Mouse (Mus musculus) central nervous system, embryonic 18 days (tissue): ENCODE measurements around the gene Gas6. TPM values are rescaled to one million over a fixed set of nuclear protein-coding genes. Genes with fewer than 3 reads are reported as not detected.

Experiments
- polyA plus RNA-seq: library from polyadenylated mRNA; depleted of rRNA; stranded (reverse); fragments of >200 nt; gene quantifications from 2 replicates; pipeline ENCODE4 v1.2.3, GENCODE M21; 2012; rRNA removed

Gas6 gene
- 52.8 and 58.1 TPM in 2 replicates for polyA plus RNA-seq

DNA sequence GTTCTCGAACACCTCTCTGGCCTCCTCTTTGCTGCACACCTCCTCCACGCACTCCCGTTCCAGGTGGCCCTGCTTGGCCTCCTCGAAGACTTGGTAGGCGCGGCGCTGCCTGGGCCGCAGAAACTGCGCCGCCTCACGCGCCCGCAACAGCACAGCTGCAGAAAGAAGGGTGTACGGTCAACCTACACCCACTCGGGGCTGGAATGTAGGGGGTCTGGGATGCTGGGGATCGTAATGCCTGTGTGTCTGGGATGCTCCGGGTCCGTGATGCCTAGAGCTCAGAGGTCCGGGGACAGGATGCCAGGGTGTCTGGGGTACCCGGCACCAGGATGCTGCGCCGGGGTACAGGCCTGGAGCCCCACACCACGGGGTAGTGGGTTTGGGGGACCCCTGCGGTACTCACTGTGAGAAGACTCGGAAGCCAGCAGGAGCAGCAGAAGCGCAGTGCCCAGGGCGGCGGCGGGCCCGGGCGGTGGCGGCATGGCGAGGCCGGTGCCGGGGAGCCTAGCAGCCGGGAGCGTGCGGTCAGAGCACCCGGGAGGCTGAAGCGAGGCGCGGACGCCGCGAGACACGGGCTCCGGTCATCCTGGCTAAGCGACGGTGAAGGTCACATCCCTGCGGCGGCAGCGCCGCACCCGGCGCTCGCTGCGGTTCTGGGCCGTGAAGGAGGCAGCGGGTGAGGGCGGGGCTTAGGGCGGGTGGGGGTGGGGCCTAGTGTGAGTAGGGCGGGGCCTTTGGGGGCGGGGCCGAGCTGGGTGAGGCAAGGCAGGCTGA lies at the start of gene Gas6:
TSS of gene Gas6 (minus strand) at position 633 of the 774 bp plus-strand sequence.

DNA sequence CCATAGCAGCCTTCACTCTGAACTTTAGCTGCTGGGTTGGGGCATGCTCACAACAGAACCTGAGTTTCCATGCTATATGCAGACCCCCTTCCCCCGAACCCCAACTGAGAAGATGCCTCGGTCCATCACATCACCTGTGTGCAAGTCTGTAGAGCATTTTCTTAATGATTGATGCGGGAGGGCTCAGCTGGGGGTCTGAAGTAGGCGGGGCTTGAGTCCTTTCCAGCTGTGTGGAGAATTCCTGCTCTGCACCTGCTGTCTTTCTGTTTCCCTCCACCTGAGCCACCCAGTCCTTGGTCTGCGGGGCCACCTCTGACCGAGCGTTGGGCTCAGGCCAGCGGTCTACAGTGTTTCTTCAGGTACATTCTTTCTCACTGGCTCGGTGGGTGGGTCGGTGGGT lies 59.4 kb downstream of the Gas6 start, which contains the start of gene Tmem255b:
TSS of gene Tmem255b (plus strand) at position 301 of the 400 bp plus-strand sequence.

Other genes with a start within 250 kb of the Gas6 start
- 0.19 and 1.1 TPM in 2 replicates for gene Adprhl1, start 240.3 kb downstream of the Gas6 start, polyA plus RNA-seq
- 46.3 and 48.8 TPM in 2 replicates for gene Dcun1d2, start 206.4 kb downstream of the Gas6 start, polyA plus RNA-seq
- gene Tmco3, start 206.3 kb downstream of the Gas6 start, polyA plus RNA-seq: 35.2 and 36.1 TPM in 2 replicates
- gene Tfdp1, start 155.7 kb downstream of the Gas6 start, polyA plus RNA-seq: 139 and 142 TPM in 2 replicates
- gene Atp4b, start 97.7 kb downstream of the Gas6 start, polyA plus RNA-seq: not detected in 2 replicates
- gene Grk1, start 89.4 kb downstream of the Gas6 start, polyA plus RNA-seq: 0.03 TPM in 2 replicates
- 0.75 and 0.94 TPM in 2 replicates for gene Tmem255b, start 59.3 kb downstream of the Gas6 start, polyA plus RNA-seq
- gene 1700029H14Rik, start 68.0 kb upstream of the Gas6 start, polyA plus RNA-seq: 0.08 and 0.17 TPM in 2 replicates
- 35.2 and 40.4 TPM in 2 replicates for gene Rasa3, start 183.1 kb upstream of the Gas6 start, polyA plus RNA-seq
- gene Cfap97d2, start 211.4 kb upstream of the Gas6 start, polyA plus RNA-seq: 1.4 and 1.6 TPM in 2 replicates